Mouse (Mus musculus) 416B (cell line): ENCODE results near the gene Aff3.

Source experiments
- DNase-seq: peaks from one replicate; pipeline ENCODE4 v3.0.0; 2011; ENCODE audit warnings: low read depth

The Aff3 gene

GRCm38 (mm10) chr1:38657606-38658005, 7.1 kb downstream of the Aff3 start:
- no peak for DNase-seq

GRCm38 (mm10) chr1:38654981-38655540, 9.7 kb downstream of the Aff3 start:
- DNase-seq, result peak; percentile 62

GRCm38 (mm10) chr1:38650031-38650430, 14.7 kb downstream of the Aff3 start:
- peak; percentile 91 for DNase-seq

GRCm38 (mm10) chr1:38649174-38649573, 15.6 kb downstream of the Aff3 start:
- peak; percentile 52 for DNase-seq

- DNase-seq, result no peak
Observed at GRCm38 (mm10) chr1:38642288-38642687, 22.5 kb downstream of the Aff3 start.

GRCm38 (mm10) chr1:38639669-38640068, 25.1 kb downstream of the Aff3 start:
- no peak for DNase-seq

- no peak for DNase-seq
Observed at GRCm38 (mm10) chr1:38635596-38635995, 29.2 kb downstream of the Aff3 start.

GRCm38 (mm10) chr1:38634081-38634480, 30.7 kb downstream of the Aff3 start:
- no peak for DNase-seq

GRCm38 (mm10) chr1:38632461-38633180, 32.1 kb downstream of the Aff3 start:
- DNase-seq, result peak; percentile 25

- DNase-seq, result no peak
Observed at GRCm38 (mm10) chr1:38631501-38632279, 33.1 kb downstream of the Aff3 start.

GRCm38 (mm10) chr1:38628901-38629585, 35.7 kb downstream of the Aff3 start:
- DNase-seq, result no peak

GRCm38 (mm10) chr1:38628426-38628825, 36.3 kb downstream of the Aff3 start:
- DNase-seq, result no peak

GRCm38 (mm10) chr1:38627683-38628361, 36.9 kb downstream of the Aff3 start:
- DNase-seq, result no peak

GRCm38 (mm10) chr1:38626739-38627661, 37.8 kb downstream of the Aff3 start:
- no peak for DNase-seq

- DNase-seq, result no peak
Observed at GRCm38 (mm10) chr1:38626388-38626738, 38.4 kb downstream of the Aff3 start.

- no peak for DNase-seq
Observed at GRCm38 (mm10) chr1:38621840-38622239, 42.9 kb downstream of the Aff3 start.

- no peak for DNase-seq
Observed at GRCm38 (mm10) chr1:38620401-38620800, 44.4 kb downstream of the Aff3 start.

GRCm38 (mm10) chr1:38606741-38607140, 58.0 kb downstream of the Aff3 start:
- DNase-seq, result no peak

GRCm38 (mm10) chr1:38605426-38605825, 59.3 kb downstream of the Aff3 start:
- peak; percentile 72 for DNase-seq

GRCm38 (mm10) chr1:38604611-38605010, 60.1 kb downstream of the Aff3 start:
- DNase-seq, result no peak
